8 mouse cellular contexts compared by ENCODE assay signal in the genomic region with DNA sequence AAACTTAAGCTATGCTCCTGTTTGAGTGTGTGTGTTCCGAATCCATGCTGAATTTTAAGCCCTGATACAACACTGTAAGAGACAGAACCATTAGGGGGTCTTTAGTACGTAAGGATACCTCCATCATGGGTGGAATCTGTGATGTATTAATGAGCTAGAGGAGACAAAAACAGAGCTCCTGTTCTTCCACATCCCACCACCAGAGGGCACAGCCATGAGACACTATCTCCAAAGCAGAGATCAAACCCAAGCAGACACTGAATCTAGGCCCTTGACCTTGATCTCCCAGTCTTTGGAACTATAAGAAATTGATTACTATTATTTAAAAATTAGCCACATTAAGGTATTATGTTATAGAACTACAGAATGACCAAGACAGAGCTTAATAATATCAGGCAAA.
DNase-seq lines count a peak whose midpoint lies in the region; ATAC-seq and TF ChIP-seq lines count a peak whose summit lies in the region.

No protein-coding gene starts in this region.

- no peak for ATAC-seq in forebrain, embryonic 14.5 days
- no peak for ATAC-seq in forebrain, embryonic 12.5 days (ENCODE audit: low FRiP score)
- ATAC-seq in liver, embryonic 11.5 days (replicated peaks; ENCODE audit: low FRiP score), result no peak
- ATAC-seq in neural tube, embryonic 11.5 days (ENCODE audit: insufficient read depth, low FRiP score, low TSS enrichment), result no peak

- H3K27me3 ChIP-seq in forebrain, embryonic 14.5 days (replicated peaks; ENCODE audit: control insufficient read depth, insufficient read depth, low read length), result no peaks in the 10 kb centered on the region
- no peaks in the 10 kb centered on the region for H3K27me3 ChIP-seq in forebrain, embryonic 12.5 days
- no peaks in the 10 kb centered on the region for H3K27me3 ChIP-seq in liver, adult 2 months (ENCODE audit: control insufficient read depth, insufficient read depth, low read length)
- no peaks in the 10 kb centered on the region for H3K27me3 ChIP-seq in liver, embryonic 11.5 days (replicated peaks; ENCODE audit: control insufficient read depth, insufficient read depth, low read length)
- no peaks in the 10 kb centered on the region for H3K27me3 ChIP-seq in MEL (ENCODE audit: control insufficient read depth in 1 of 2, insufficient read depth in 2 of 2, low read length in 2 of 2)
- H3K27me3 ChIP-seq in embryonic facial prominence, embryonic 10.5 days (replicated peaks; ENCODE audit: low read depth, poor library complexity, severe bottlenecking), result no peaks in the 10 kb centered on the region
- H3K27me3 ChIP-seq in neural tube, embryonic 11.5 days (ENCODE audit: control insufficient read depth, insufficient read depth, low read length), result no peaks in the 10 kb centered on the region

- TF ChIP-seq RAD21 in MEL (IDR thresholded peaks at IDR 0.05; ENCODE audit: low read depth, low read length), result peak; percentile 12

- H3K4me1 ChIP-seq in forebrain, embryonic 14.5 days (ENCODE audit: control insufficient read depth, insufficient read depth, low read length), result no peaks in the 10 kb centered on the region
- H3K4me1 ChIP-seq in forebrain, embryonic 12.5 days, result no peaks in the 10 kb centered on the region
- H3K4me1 ChIP-seq in liver, adult 2 months (ENCODE audit: control insufficient read depth, insufficient read depth, low read length), result no peaks in the 10 kb centered on the region
- H3K4me1 ChIP-seq in liver, embryonic 11.5 days (replicated peaks; ENCODE audit: control insufficient read depth, insufficient read depth, low read length), result no peaks in the 10 kb centered on the region
- no peaks in the 10 kb centered on the region for H3K4me1 ChIP-seq in MEL (ENCODE audit: control insufficient read depth in 1 of 2, insufficient read depth in 2 of 2, low read length in 2 of 2)
- H3K4me1 ChIP-seq in embryonic facial prominence, embryonic 10.5 days, result no peaks in the 10 kb centered on the region
- H3K4me1 ChIP-seq in neural tube, embryonic 11.5 days (ENCODE audit: control insufficient read depth, insufficient read depth, low read length), result no peaks in the 10 kb centered on the region

- no peaks in the 10 kb centered on the region for H3K79me2 ChIP-seq in liver, adult 2 months (ENCODE audit: control insufficient read depth, insufficient read depth, low read length)
- H3K79me2 ChIP-seq in MEL (ENCODE audit: control insufficient read depth, insufficient read depth, low read length, poor library complexity), result no peaks in the 10 kb centered on the region

- 47% methylated on average over 2 of the region's 2 CpGs for WGBS in forebrain, embryonic 14.5 days
- WGBS in forebrain, embryonic 12.5 days, result 46% methylated on average over 2 of the region's 2 CpGs
- WGBS in liver, adult 2 months, result 46% methylated on average over 2 of the region's 2 CpGs
- 43% methylated on average over 2 of the region's 2 CpGs for WGBS in liver, embryonic 11.5 days
- WGBS in embryonic facial prominence, embryonic 10.5 days, result 49% methylated on average over 2 of the region's 2 CpGs
- 43% methylated on average over 2 of the region's 2 CpGs for WGBS in neural tube, embryonic 11.5 days

- H3K4me3 ChIP-seq in forebrain, embryonic 14.5 days (ENCODE audit: low read depth, low read length), result no peak overlapping the region
- no peak overlapping the region for H3K4me3 ChIP-seq in forebrain, embryonic 12.5 days (replicated peaks)
- no peak overlapping the region for H3K4me3 ChIP-seq in liver, adult 2 months (ENCODE audit: insufficient read depth, low read depth, low read length)
- H3K4me3 ChIP-seq in liver, embryonic 11.5 days (ENCODE audit: low read depth, low read length), result no peak overlapping the region
- no peak overlapping the region for H3K4me3 ChIP-seq in MEL (ENCODE audit: control insufficient read depth in 1 of 2, insufficient read depth in 1 of 2, low read depth in 2 of 2, low read length in 2 of 2)
- H3K4me3 ChIP-seq in embryonic facial prominence, embryonic 10.5 days, result no peak overlapping the region
- no peak overlapping the region for H3K4me3 ChIP-seq in neural tube, embryonic 11.5 days (ENCODE audit: low read depth, low read length)

- TF ChIP-seq EP300 in MEL (IDR thresholded peaks at IDR 0.05; ENCODE audit: low read depth in 1 of 2, low read length in 2 of 2), result no peak

- TF ChIP-seq CTCF in liver, adult 2 months (IDR thresholded peaks at IDR 0.05; ENCODE audit: low read depth, low read length), result peak; percentile 34; the same call in 1 of the 2 replicates
- TF ChIP-seq CTCF in MEL (IDR thresholded peaks at IDR 0.05 in 2 of 3, conservative IDR thresholded peaks at IDR 0.05 in 1 of 3; ENCODE audit: control insufficient read depth in 1 of 3, insufficient read depth in 1 of 3, low read depth in 2 of 3, low read length in 3 of 3, poor library complexity in 1 of 3, severe bottlenecking in 1 of 3), result peak; percentile 48 to 55 (median 48)

- H3K4me2 ChIP-seq in forebrain, embryonic 14.5 days (ENCODE audit: low read length), result no peak overlapping the region
- no peak overlapping the region for H3K4me2 ChIP-seq in forebrain, embryonic 12.5 days
- no peak overlapping the region for H3K4me2 ChIP-seq in liver, embryonic 11.5 days
- no peak overlapping the region for H3K4me2 ChIP-seq in neural tube, embryonic 11.5 days (ENCODE audit: low read depth)

- TF ChIP-seq POLR2A in liver, adult 2 months (IDR thresholded peaks at IDR 0.05; ENCODE audit: extremely low read depth, insufficient read depth, low read length), result no peak
- no peak for TF ChIP-seq POLR2A in MEL (IDR thresholded peaks at IDR 0.05; ENCODE audit: control insufficient read depth in 1 of 2, insufficient read depth in 1 of 2, low read depth in 1 of 2, low read length in 2 of 2, poor library complexity in 1 of 2)

- H3K9me3 ChIP-seq in forebrain, embryonic 14.5 days (replicated peaks; ENCODE audit: control insufficient read depth, low read length), result no peaks in the 10 kb centered on the region
- no peaks in the 10 kb centered on the region for H3K9me3 ChIP-seq in forebrain, embryonic 12.5 days
- H3K9me3 ChIP-seq in liver, embryonic 11.5 days (ENCODE audit: control insufficient read depth, low read length), result no peaks in the 10 kb centered on the region
- no peaks in the 10 kb centered on the region for H3K9me3 ChIP-seq in MEL (replicated peaks; ENCODE audit: insufficient read depth, low read length)
- no peaks in the 10 kb centered on the region for H3K9me3 ChIP-seq in embryonic facial prominence, embryonic 10.5 days
- no peaks in the 10 kb centered on the region for H3K9me3 ChIP-seq in neural tube, embryonic 11.5 days (ENCODE audit: control insufficient read depth, low read length)

- H3K36me3 ChIP-seq in forebrain, embryonic 14.5 days (ENCODE audit: control insufficient read depth, insufficient read depth, low read length), result no peaks in the 10 kb centered on the region
- H3K36me3 ChIP-seq in forebrain, embryonic 12.5 days (replicated peaks), result no peaks in the 10 kb centered on the region
- H3K36me3 ChIP-seq in liver, adult 2 months (ENCODE audit: control insufficient read depth, insufficient read depth, low read length), result no peaks in the 10 kb centered on the region
- no peaks in the 10 kb centered on the region for H3K36me3 ChIP-seq in liver, embryonic 11.5 days (ENCODE audit: control insufficient read depth, insufficient read depth, low read length)
- no peaks in the 10 kb centered on the region for H3K36me3 ChIP-seq in MEL (ENCODE audit: control insufficient read depth in 1 of 2, insufficient read depth in 2 of 2, low read length in 2 of 2)
- H3K36me3 ChIP-seq in embryonic facial prominence, embryonic 10.5 days (replicated peaks), result no peaks in the 10 kb centered on the region
- no peaks in the 10 kb centered on the region for H3K36me3 ChIP-seq in neural tube, embryonic 11.5 days (ENCODE audit: control insufficient read depth, insufficient read depth, low read length)

- no peak overlapping the region for H3K9ac ChIP-seq in forebrain, embryonic 14.5 days (ENCODE audit: low read length)
- no peak overlapping the region for H3K9ac ChIP-seq in forebrain, embryonic 12.5 days
- no peak overlapping the region for H3K9ac ChIP-seq in liver, adult 2 months (ENCODE audit: low read depth, low read length)
- no peak overlapping the region for H3K9ac ChIP-seq in liver, embryonic 11.5 days (ENCODE audit: low read depth, low read length)
- H3K9ac ChIP-seq in MEL (ENCODE audit: control insufficient read depth, low read depth, low read length, poor library complexity, severe bottlenecking), result no peak overlapping the region
- H3K9ac ChIP-seq in neural tube, embryonic 11.5 days (ENCODE audit: low read length), result no peak overlapping the region

- peak; percentile 32 for DNase-seq in forebrain, embryonic 14.5 days (ENCODE audit: low spot score)
- peak; percentile 5 for DNase-seq in liver, adult 2 months (ENCODE audit: extremely low read depth, low read depth, low spot score)
- no peak for DNase-seq in liver, embryonic 11.5 days (ENCODE audit: low spot score)
- peak; percentile 28 for DNase-seq in MEL (ENCODE audit: low read depth, low spot score)
- DNase-seq in embryonic facial prominence, embryonic 10.5 days (ENCODE audit: low spot score), result peak; percentile 37
- peak; percentile 38 for DNase-seq in neural tube, embryonic 11.5 days (ENCODE audit: low spot score)
- DNase-seq in thymus, adult 18-20 months, result no peak

- H3K27ac ChIP-seq in forebrain, embryonic 14.5 days (ENCODE audit: low read depth, low read length), result no peak overlapping the region
- no peak overlapping the region for H3K27ac ChIP-seq in forebrain, embryonic 12.5 days
- H3K27ac ChIP-seq in liver, adult 2 months (replicated peaks; ENCODE audit: insufficient read depth, low read depth, low read length), result no peak overlapping the region
- H3K27ac ChIP-seq in liver, embryonic 11.5 days (ENCODE audit: low read depth, low read length), result no peak overlapping the region
- no peak overlapping the region for H3K27ac ChIP-seq in MEL (ENCODE audit: control insufficient read depth, low read depth, low read length)
- no peak overlapping the region for H3K27ac ChIP-seq in embryonic facial prominence, embryonic 10.5 days (replicated peaks)
- no peak overlapping the region for H3K27ac ChIP-seq in neural tube, embryonic 11.5 days (ENCODE audit: low read depth, low read length)

TF ChIP-seq in MEL, 35 proteins besides CTCF, POLR2A, EP300 and RAD21:
- peak; percentile 58 for TF ChIP-seq SMC3 (IDR thresholded peaks at IDR 0.05; ENCODE audit: low read depth, low read length)
- no peak for TF ChIP-seq CHD1 (IDR thresholded peaks at IDR 0.05; ENCODE audit: low read depth, low read length)

Comparison
In these comparisons a context has a peak if more than half of its experiments do, and no peak if none do; other contexts are left out.
1. DNase-seq: peak in forebrain, embryonic 14.5 days (single experiment), liver, adult 2 months (single experiment), MEL (single experiment), embryonic facial prominence, embryonic 10.5 days (single experiment) and neural tube, embryonic 11.5 days (single experiment); none in liver, embryonic 11.5 days (single experiment) and thymus, adult 18-20 months (0 of 2).